Mouse (Mus musculus): ENCODE data around the gene Asb1. TPM values are rescaled to one million over a fixed set of nuclear protein-coding genes. Genes with fewer than 3 reads are reported as not detected.
A peak's percentile ranks its signal among the peaks of the same experiment; 100 is the strongest.

The Asb1 gene
- total RNA-seq, 2 experiments from 2014 or later = 32.4 to 40.1 TPM

- DNase-seq (ENCODE audit: low spot score in 2 of 2) = no peak
- Histone ChIP-seq H3K27ac (no peak overlapping the region), H3K4me3 (no peak overlapping the region)
- no peak for TF ChIP-seq CTCF (conservative IDR thresholded peaks at IDR 0.05)
Observed at GRCm38 (mm10) chr1:91561226-91561625, 20.9 kb downstream of the Asb1 start.

GRCm38 (mm10) chr1:91562977-91563590 lies 22.7 kb downstream of the Asb1 start:
- no peak for DNase-seq (ENCODE audit: low spot score in 2 of 2)
- Histone ChIP-seq H3K27ac (no peak overlapping the region), H3K4me3 (no peak overlapping the region)
- peak; percentile 54 for TF ChIP-seq CTCF (conservative IDR thresholded peaks at IDR 0.05)

DNA sequence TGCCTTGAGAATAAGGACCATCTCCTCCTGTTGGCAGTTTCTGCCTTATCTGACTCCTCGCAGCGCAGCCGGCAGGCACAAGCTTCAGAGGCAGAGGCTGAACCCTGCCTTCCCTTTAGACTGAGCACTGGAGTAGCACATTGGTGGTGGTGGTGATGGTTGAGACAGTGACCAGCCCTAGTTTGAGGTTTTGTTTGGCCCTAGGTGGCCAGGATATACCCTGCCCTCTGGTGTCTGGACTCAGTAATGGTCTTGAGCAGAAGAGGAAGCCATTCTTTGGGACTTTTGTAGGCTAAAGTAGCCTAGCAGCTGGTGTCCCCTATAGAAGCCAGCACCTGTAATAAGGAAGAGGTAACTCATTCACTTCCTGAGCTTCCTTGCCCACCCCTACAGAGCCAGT lies 23.7 kb downstream of the Asb1 start:
- Histone ChIP-seq H3K27ac (no peak overlapping the region), H3K4me3 (no peak overlapping the region)
- no peak for DNase-seq (ENCODE audit: low spot score in 2 of 2)
- peak; percentile 52 for TF ChIP-seq CTCF (conservative IDR thresholded peaks at IDR 0.05)

DNA sequence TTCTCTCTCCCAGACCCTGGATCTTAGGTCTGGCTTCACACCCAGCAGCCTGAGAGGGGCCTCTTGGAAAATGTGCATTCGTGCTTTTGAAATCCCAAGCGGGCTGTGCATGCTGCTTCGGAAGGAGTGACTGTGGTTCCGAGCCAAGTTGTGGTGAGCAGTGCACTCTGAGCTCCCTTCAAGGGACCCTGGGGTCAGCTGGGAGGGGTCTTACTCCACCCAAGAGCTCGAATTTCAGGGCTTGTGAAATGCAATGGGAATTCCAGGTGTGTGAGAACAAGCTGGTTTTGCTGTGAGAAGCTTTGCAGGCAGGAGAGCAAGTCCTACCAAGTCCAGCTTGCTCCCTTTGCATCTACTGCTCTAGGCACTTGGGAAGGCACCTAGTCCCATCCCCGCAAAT lies 24.3 kb downstream of the Asb1 start:
- H3K27ac ChIP-seq = no peak overlapping the region
- DNase-seq (ENCODE audit: low spot score in 2 of 2) = no peak
- TF ChIP-seq CTCF (conservative IDR thresholded peaks at IDR 0.05) = no peak
- no peak overlapping the region for H3K4me3 ChIP-seq

DNA sequence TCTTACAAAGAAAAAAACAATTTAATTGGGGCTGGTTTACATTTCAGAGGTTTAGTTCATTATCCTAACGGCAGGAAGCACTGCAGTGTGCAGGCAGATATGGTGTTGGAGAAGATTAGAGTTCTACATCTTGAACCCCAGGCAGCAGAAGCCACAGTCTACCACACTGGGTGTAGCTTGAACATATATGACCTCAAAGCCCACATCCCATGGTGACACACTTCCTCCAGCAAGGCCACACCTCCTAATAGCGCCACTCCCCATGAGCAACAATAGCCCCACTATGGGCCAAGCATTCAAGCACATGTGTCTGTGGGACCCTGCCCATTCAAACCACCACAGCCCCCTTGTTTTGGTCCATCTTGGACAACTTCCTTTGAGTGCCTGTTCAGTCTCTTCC lies 26.9 kb downstream of the Asb1 start:
- DNase-seq (ENCODE audit: low spot score in 2 of 2) = no peak
- no peak for TF ChIP-seq CTCF (conservative IDR thresholded peaks at IDR 0.05)
- Histone ChIP-seq H3K27ac (no peak overlapping the region), H3K4me3 (no peak overlapping the region)

- no peak for TF ChIP-seq CTCF (conservative IDR thresholded peaks at IDR 0.05)
- H3K4me3 ChIP-seq = no peak overlapping the region
- no peak overlapping the region for H3K27ac ChIP-seq
- no peak for DNase-seq (ENCODE audit: low spot score in 2 of 2)
Observed at GRCm38 (mm10) chr1:91572458-91572857, 32.1 kb downstream of the Asb1 start.

GRCm38 (mm10) chr1:91574208-91574607 lies 33.9 kb downstream of the Asb1 start:
- no peak overlapping the region for H3K27ac ChIP-seq

DNA sequence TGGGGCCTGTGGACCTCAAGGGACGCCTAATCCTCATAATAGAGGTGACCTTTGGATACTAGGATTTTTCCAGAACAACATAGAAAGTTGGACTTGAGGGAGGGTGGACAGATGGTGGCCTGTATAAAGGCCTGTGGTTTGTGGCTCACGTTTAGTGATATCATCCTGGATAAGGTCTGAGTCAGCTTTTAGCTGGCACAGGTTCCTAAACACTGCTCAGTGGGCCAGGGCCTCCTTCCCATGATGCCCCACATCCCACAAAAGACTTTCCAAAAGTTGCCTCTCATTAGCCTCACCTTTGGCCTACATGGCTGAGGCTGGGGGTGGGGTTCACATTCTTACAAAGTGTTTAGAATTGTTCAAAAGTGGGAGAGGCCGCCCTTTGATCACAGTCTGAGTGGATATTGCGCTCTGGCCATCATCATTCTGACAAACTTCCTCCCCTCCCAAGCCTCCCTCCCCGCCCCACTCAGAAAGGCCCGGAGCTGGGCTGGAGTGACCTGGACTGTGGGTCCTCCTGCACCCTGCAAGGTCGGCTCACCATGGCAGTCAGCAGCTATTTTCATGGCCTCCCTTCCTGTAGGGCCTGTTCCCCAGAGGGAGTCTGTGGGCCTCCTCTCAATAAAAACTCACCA lies 37.7 kb downstream of the Asb1 start:
- Histone ChIP-seq H3K4me3 (no peak overlapping the region), H3K27ac (no peak overlapping the region)
- TF ChIP-seq CTCF (conservative IDR thresholded peaks at IDR 0.05) = no peak
- no peak for DNase-seq (ENCODE audit: low spot score in 2 of 2)

More at GRCm38 (mm10) chr1:91574208-91574607, 33.9 kb downstream of the Asb1 start:
- H3K4me3 ChIP-seq = no peak overlapping the region
- peak; percentile 89 for TF ChIP-seq CTCF (conservative IDR thresholded peaks at IDR 0.05)
- peak; percentile 23 to 51 for DNase-seq (ENCODE audit: low spot score in 2 of 2)

DNA sequence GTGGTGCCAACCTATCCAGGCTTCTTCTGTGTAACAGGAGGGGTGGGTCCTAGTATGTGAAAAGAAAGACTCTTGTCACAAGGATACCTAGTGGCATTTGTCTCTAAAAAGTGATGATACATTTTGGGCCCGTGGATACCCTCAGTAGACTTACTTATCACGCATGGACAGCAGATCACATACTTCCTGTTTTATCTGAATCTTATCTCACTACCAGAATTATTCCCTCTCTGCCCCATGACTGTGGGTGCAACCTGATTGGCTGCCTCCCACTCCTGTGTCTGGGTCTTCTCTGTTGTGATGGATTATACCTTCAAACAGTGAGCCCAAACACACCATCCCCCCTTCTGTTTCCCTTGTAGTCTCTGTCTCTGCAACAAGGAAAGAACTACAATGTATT lies 40.2 kb downstream of the Asb1 start:
- Histone ChIP-seq H3K27ac (no peak overlapping the region), H3K4me3 (no peak overlapping the region)
- TF ChIP-seq CTCF (conservative IDR thresholded peaks at IDR 0.05) = no peak
- no peak for DNase-seq (ENCODE audit: low spot score in 2 of 2)

DNA sequence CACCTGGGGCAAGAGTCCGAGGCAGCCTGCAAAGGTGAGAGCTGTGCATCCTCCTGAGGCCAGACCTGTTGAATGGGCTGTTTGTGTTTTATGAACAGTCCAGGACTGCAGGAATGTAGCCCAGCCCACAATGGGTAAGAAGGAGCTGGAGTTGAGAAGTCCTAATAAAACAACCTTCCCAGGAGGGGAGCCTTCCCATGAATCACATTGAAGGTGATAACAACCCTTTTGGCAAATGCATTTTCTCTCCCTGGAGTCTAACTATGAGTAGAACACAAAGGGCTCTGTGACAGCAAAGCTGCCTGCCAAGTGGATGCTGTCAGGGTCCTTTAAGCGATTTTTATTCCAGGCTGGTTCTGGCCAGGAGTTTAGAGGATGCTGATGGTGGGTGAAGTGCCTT lies 40.9 kb downstream of the Asb1 start:
- no peak for TF ChIP-seq CTCF (conservative IDR thresholded peaks at IDR 0.05)
- no peak for DNase-seq (ENCODE audit: low spot score in 2 of 2)
- Histone ChIP-seq H3K27ac (no peak overlapping the region), H3K4me3 (no peak overlapping the region)

GRCm38 (mm10) chr1:91584969-91585835 lies 44.9 kb downstream of the Asb1 start:
- H3K27ac ChIP-seq = no peak overlapping the region
- no peak overlapping the region for H3K4me3 ChIP-seq
- no peak for TF ChIP-seq CTCF (conservative IDR thresholded peaks at IDR 0.05)
- no peak for DNase-seq (ENCODE audit: low spot score in 2 of 2)

DNA sequence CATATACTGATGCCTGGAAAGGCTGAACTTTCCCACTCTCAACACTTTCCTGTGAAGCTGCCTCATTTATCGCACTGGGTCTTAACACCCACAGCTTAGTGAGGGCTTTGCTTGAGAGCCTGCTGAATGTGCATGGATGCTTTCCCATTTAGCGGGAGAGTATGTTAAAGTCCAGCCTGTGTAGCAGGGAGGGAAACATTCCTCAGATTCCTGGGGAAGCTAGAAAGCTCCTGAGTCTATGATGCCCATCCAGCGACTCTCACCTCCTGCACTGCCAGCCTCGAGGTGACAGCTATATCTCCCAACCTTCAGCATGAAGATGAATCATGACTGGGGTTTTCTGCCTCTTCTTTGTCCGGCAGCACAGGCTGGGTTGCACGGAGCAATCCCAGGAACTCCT lies 49.4 kb downstream of the Asb1 start:
- TF ChIP-seq CTCF (conservative IDR thresholded peaks at IDR 0.05) = no peak
- DNase-seq (ENCODE audit: low spot score in 2 of 2) = no peak
- Histone ChIP-seq H3K27ac (no peak overlapping the region), H3K4me3 (no peak overlapping the region)

DNA sequence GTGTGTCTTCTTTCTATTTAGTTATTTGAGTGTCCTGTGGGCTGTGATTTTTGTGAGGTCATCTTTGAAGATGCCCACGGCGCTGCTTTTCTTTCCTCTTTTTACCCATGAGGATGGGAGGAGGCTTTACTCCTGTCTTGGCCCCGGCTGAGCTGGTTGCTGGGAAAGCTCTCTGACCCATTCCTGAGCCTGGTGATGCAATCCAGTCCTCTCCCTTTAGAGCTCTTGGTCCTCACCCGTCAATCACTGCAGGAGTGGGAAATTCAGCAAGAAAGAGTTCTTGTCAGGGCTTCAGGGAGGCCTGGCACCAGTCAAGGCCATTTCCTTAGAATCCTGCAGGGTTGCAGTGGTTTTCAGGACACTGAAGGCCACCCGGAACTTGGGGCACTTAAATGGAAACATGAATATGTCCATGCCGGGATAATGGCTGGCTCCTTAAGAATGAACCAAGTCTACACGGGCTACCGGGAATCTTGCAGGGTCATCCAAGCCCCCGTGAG lies 55.2 kb downstream of the Asb1 start:
- DNase-seq (ENCODE audit: low spot score in 2 of 2) = no peak
- Histone ChIP-seq H3K4me3 (no peak overlapping the region), H3K27ac (no peak overlapping the region)
- TF ChIP-seq CTCF (conservative IDR thresholded peaks at IDR 0.05) = no peak

Data from layer of hippocampus, adult 2 months (tissue).